Mouse (Mus musculus) adipocyte (in vitro differentiated cells): ENCODE measurements around the gene Ryr1.
"Not testable (repeated sequence)": the region's sequence is repeated elsewhere in the genome, so short reads cannot be mapped to it uniquely, and the experiment has no call there.

Source experiments
- DNase-seq: peaks from one replicate; pipeline ENCODE4 v3.0.0-alpha.2; 2016; ENCODE audit warnings: low spot score

The Ryr1 gene

GRCm38 (mm10) chr7:29146625-29147367, 21.8 kb upstream of the Ryr1 start:
- no peak for DNase-seq

GRCm38 (mm10) chr7:29144006-29144405, 19.0 kb upstream of the Ryr1 start:
- no peak for DNase-seq

GRCm38 (mm10) chr7:29141416-29141815, 16.4 kb upstream of the Ryr1 start:
- no peak for DNase-seq

GRCm38 (mm10) chr7:29139237-29139636, 14.3 kb upstream of the Ryr1 start:
- not testable (repeated sequence) for DNase-seq

GRCm38 (mm10) chr7:29137429-29137828, 12.4 kb upstream of the Ryr1 start:
- no peak for DNase-seq

- no peak for DNase-seq
Observed at GRCm38 (mm10) chr7:29134693-29135386, 9.9 kb upstream of the Ryr1 start, which contains the start of gene Rasgrp4. Rasgrp4 (plus strand) TSS chr7:29134851.

GRCm38 (mm10) chr7:29134230-29134629, 9.3 kb upstream of the Ryr1 start:
- DNase-seq, result no peak

GRCm38 (mm10) chr7:29128725-29129124, 3.7 kb upstream of the Ryr1 start:
- DNase-seq, result peak; percentile 15

GRCm38 (mm10) chr7:29126173-29126915, 1.4 kb upstream of the Ryr1 start:
- peak; percentile 29 for DNase-seq

GRCm38 (mm10) chr7:29123531-29124358, 1.2 kb downstream of the Ryr1 start:
- DNase-seq, result no peak

- no peak for DNase-seq
Observed at GRCm38 (mm10) chr7:29122821-29123220, 2.2 kb downstream of the Ryr1 start.

GRCm38 (mm10) chr7:29119526-29119925, 5.5 kb downstream of the Ryr1 start:
- no peak for DNase-seq

- no peak for DNase-seq
Observed at GRCm38 (mm10) chr7:29118142-29118851, 6.7 kb downstream of the Ryr1 start.

- DNase-seq, result no peak
Observed at GRCm38 (mm10) chr7:29108992-29109955, 15.7 kb downstream of the Ryr1 start.

- no peak for DNase-seq
Observed at GRCm38 (mm10) chr7:29101286-29102017, 23.5 kb downstream of the Ryr1 start.

GRCm38 (mm10) chr7:29097131-29097530, 27.8 kb downstream of the Ryr1 start:
- DNase-seq, result no peak

GRCm38 (mm10) chr7:29088817-29089216, 36.2 kb downstream of the Ryr1 start:
- no peak for DNase-seq

- DNase-seq, result no peak
Observed at GRCm38 (mm10) chr7:29086902-29087301, 38.1 kb downstream of the Ryr1 start.

- no peak for DNase-seq
Observed at GRCm38 (mm10) chr7:29085981-29086380, 39.0 kb downstream of the Ryr1 start.
